Mouse (Mus musculus) MEL (cell line): ENCODE results near the gene Prpsap1.

Experiments
- CTCF ChIP-seq, 3 experiments: IDR thresholded peaks in 2 of 3; conservative IDR thresholded peaks in 1 of 3; 2 replicates each; pipeline ENCODE4 v1.5.1; 2011 to 2012; ENCODE audit warnings: low read length in 3 of 3, low read depth in 2 of 3, mild to moderate bottlenecking in 2 of 3, improper control_type of control experiment in 1 of 3, inconsistent platforms in 1 of 3, mixed read lengths in 1 of 3, moderate library complexity in 1 of 3; ENCODE audit not compliant: control insufficient read depth in 1 of 3, insufficient read depth in 1 of 3, poor library complexity in 1 of 3, severe bottlenecking in 1 of 3
- E2F4 ChIP-seq: IDR thresholded peaks from 2 replicates; pipeline ENCODE4 v1.6.1; 2011; ENCODE audit warnings: low read depth, low read length, improper control_type of control experiment, borderline replicate concordance
- ELF1 ChIP-seq: IDR thresholded peaks from 2 replicates; pipeline ENCODE4 v1.6.1; 2014; ENCODE audit warnings: low read depth, mild to moderate bottlenecking, inconsistent platforms, low read length, improper control_type of control experiment, moderate library complexity
- EP300 ChIP-seq, 2 experiments: IDR thresholded peaks; 2 replicates each; pipeline ENCODE4 v1.6.1; 2011; ENCODE audit warnings: improper control_type of control experiment in 2 of 2, low read length in 2 of 2, low read depth in 1 of 2, mild to moderate bottlenecking in 1 of 2
- HCFC1 ChIP-seq: IDR thresholded peaks from 2 replicates; pipeline ENCODE4 v1.6.1; 2012; ENCODE audit warnings: low read depth, mild to moderate bottlenecking, inconsistent platforms, low read length, improper control_type of control experiment, moderate library complexity
- MEF2A ChIP-seq: IDR thresholded peaks from 2 replicates; pipeline ENCODE4 v1.6.1; 2014; ENCODE audit warnings: low read depth, mild to moderate bottlenecking, inconsistent platforms, low read length, improper control_type of control experiment; ENCODE audit not compliant: poor library complexity, insufficient replicate concordance, severe bottlenecking; ENCODE audit errors: extremely low read depth
- MXI1 ChIP-seq: IDR thresholded peaks from 2 replicates; pipeline ENCODE4 v1.6.1; 2011; ENCODE audit warnings: mild to moderate bottlenecking, low read depth, low read length, improper control_type of control experiment
- MYC ChIP-seq: IDR thresholded peaks from 2 replicates; pipeline ENCODE4 v1.6.1; 2011; ENCODE audit warnings: low read depth, mild to moderate bottlenecking, low read length, improper control_type of control experiment, moderate library complexity
- POLR2A ChIP-seq, 2 experiments: IDR thresholded peaks; 2 replicates each; pipeline ENCODE4 v1.6.1; 2011 to 2012; ENCODE audit warnings: low read length in 2 of 2, mild to moderate bottlenecking in 2 of 2, control low read depth in 1 of 2, improper control_type of control experiment in 1 of 2, low read depth in 1 of 2, moderate library complexity in 1 of 2; ENCODE audit not compliant: control insufficient read depth in 1 of 2, insufficient read depth in 1 of 2, poor library complexity in 1 of 2
- SIN3A ChIP-seq: IDR thresholded peaks from 2 replicates; pipeline ENCODE4 v1.6.1; 2012; ENCODE audit warnings: low read length, improper control_type of control experiment, inconsistent platforms
- SMC3 ChIP-seq: IDR thresholded peaks from 2 replicates; pipeline ENCODE4 v1.6.1; 2011; ENCODE audit warnings: low read depth, low read length, improper control_type of control experiment
- UBTF ChIP-seq: IDR thresholded peaks from 2 replicates; pipeline ENCODE4 v1.6.1; 2012; ENCODE audit warnings: low read depth, mild to moderate bottlenecking, inconsistent platforms, low read length, improper control_type of control experiment, moderate library complexity, borderline replicate concordance; ENCODE audit not compliant: insufficient read depth
- ZC3H11A ChIP-seq: IDR thresholded peaks from 2 replicates; pipeline ENCODE4 v1.6.1; 2012; ENCODE audit warnings: low read depth, mild to moderate bottlenecking, inconsistent platforms, low read length, improper control_type of control experiment

- TF ChIP-seq POLR2A (IDR thresholded peaks at IDR 0.05; ENCODE audit: control insufficient read depth in 1 of 2, insufficient read depth in 1 of 2, low read depth in 1 of 2, low read length in 2 of 2, poor library complexity in 1 of 2) (peak in 1 of 2 experiments; percentile 44; a peak in 1 of 4 replicates), ZC3H11A (0 out of 2 replicates have a peak, but pooled peaks have one; percentile 2), CTCF (IDR thresholded peaks at IDR 0.05 in 2 of 3, conservative IDR thresholded peaks at IDR 0.05 in 1 of 3; ENCODE audit: control insufficient read depth in 1 of 3, insufficient read depth in 1 of 3, low read depth in 2 of 3, low read length in 3 of 3, poor library complexity in 1 of 3, severe bottlenecking in 1 of 3) (no peak), HCFC1 (peak; percentile 32; the same call in 1 of the 2 replicates), MEF2A (no peak), MXI1 (peak; percentile 23; the same call in 1 of the 2 replicates), ELF1 (no peak), EP300 (IDR thresholded peaks at IDR 0.05; ENCODE audit: low read depth in 1 of 2, low read length in 2 of 2) (peak in 1 of 2 experiments; percentile 37; a peak in 2 of 4 replicates), SMC3 (no peak), SIN3A (no peak), MYC (no peak), UBTF (0 out of 2 replicates have a peak, but pooled peaks have one; percentile 55), E2F4 (no peak)
Measured at GRCm38 (mm10) chr11:116533341-116534153, 39.5 kb upstream of the Prpsap1 start.
